Mouse (Mus musculus) liver, postnatal 0 days (tissue): ENCODE data around the gene Cacna1i. TPM values are rescaled to one million over a fixed set of nuclear protein-coding genes. Genes with fewer than 3 reads are reported as not detected.

ENCODE experiments used
- ATAC-seq: fragments of 200-750 bp; cut with Nextera tagmentation; 2 replicates; pipeline ENCODE4 v1.8.0; 2017; ENCODE audit warnings: mild to moderate bottlenecking, moderate library complexity
- DNase-seq: peaks from one replicate; pipeline ENCODE4 v3.0.0-alpha.2; 2016
- H3K27ac ChIP-seq: fragments of 300-500 bp; sonication (generic); 2 replicates; pipeline ENCODE4 v1.5.1; 2014; ENCODE audit warnings: antibody characterized with exemption, moderate library complexity, mild to moderate bottlenecking, low read depth
- H3K27me3 ChIP-seq: fragments of 300-500 bp; sonication (generic); 2 replicates; pipeline ENCODE4 v1.6.1; 2014; ENCODE audit warnings: low read length, control low read depth, mixed read lengths; ENCODE audit not compliant: insufficient read depth
- H3K36me3 ChIP-seq: fragments of 300-500 bp; sonication (generic); replicated peaks from 2 replicates; pipeline ENCODE4 v1.6.1; 2014; ENCODE audit warnings: mild to moderate bottlenecking, control low read depth, low read length, moderate library complexity, mixed read lengths; ENCODE audit not compliant: insufficient read depth
- H3K4me1 ChIP-seq: fragments of 300-500 bp; sonication (generic); 2 replicates; pipeline ENCODE4 v1.6.1; 2014; ENCODE audit warnings: antibody characterized with exemption, mild to moderate bottlenecking, control low read depth; ENCODE audit not compliant: insufficient read depth
- H3K4me2 ChIP-seq: fragments of 300-500 bp; sonication (generic); 2 replicates; pipeline ENCODE4 v1.6.1; 2014; ENCODE audit warnings: low read depth, mild to moderate bottlenecking, low read length, moderate library complexity, mixed read lengths
- H3K4me3 ChIP-seq: fragments of 300-500 bp; sonication (generic); 2 replicates; pipeline ENCODE4 v1.5.1; 2014; ENCODE audit warnings: low read depth, low read length
- H3K9ac ChIP-seq: fragments of 300-500 bp; sonication (generic); replicated peaks from 2 replicates; pipeline ENCODE4 v1.6.1; 2014; ENCODE audit warnings: mild to moderate bottlenecking, moderate library complexity
- H3K9me3 ChIP-seq: fragments of 300-500 bp; sonication (generic); 2 replicates; pipeline ENCODE4 v1.6.1; 2016; ENCODE audit warnings: mild to moderate bottlenecking, control low read depth, low read length, mixed read lengths
- CTCF ChIP-seq: sonication (generic); IDR thresholded peaks from 2 replicates; pipeline ENCODE4 v1.5.1; 2016; ENCODE audit warnings: antibody characterized with exemption, low read depth
- EP300 ChIP-seq: IDR thresholded peaks from 2 replicates; pipeline ENCODE4 v1.6.1; 2016; ENCODE audit warnings: antibody characterized with exemption, low read depth, mild to moderate bottlenecking
- WGBS: fragments of 180-500 bp; shearing (Covaris S2); extraction: QIAGEN DNeasy Blood & Tissue Kit; methylation state at CpG from one replicate; pipeline ENCODE4 v1.1.7; 2014; ENCODE audit not compliant: insufficient replicate concordance; 5-methylcytosine and 5-hydroxymethylcytosine counted together
- polyA plus RNA-seq: library from polyadenylated mRNA; unstranded; fragments of >200 nt; fragmentation: Nextera tagmentation; extraction: Ambion mirVana; gene quantifications from 2 replicates; pipeline ENCODE4 v1.2.1, GENCODE M21; 2015

The Cacna1i gene
- polyA plus RNA-seq, 1 experiment from 2014 or later: not detected

DNA sequence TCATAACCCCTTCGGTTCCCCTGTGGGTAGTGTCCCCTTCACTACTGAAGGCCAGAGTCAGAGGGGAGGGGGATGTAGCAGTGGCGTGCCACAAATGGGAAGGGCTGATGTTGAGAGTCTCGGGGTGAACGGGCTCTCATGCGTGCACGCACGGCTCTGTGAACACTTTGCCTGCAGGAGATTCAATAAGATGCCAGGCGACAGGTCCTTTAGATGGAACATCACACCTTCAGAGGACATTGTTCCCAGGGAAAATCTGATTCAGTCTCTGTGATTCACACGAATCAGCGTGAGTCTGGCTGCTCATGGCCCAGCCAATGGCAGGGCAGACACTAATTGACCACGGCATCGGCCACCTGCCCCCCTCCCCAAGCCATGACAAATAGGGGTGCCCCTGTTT, 17.1 kb downstream of the Cacna1i start:
- Histone ChIP-seq H3K4me1 (no peaks in the 10 kb centered on the region), H3K27ac (no peak overlapping the region), H3K4me3 (no peak overlapping the region), H3K9me3 (no peaks in the 10 kb centered on the region), H3K4me2 (no peak overlapping the region), H3K27me3 (no peaks in the 10 kb centered on the region), H3K9ac (no peak overlapping the region), H3K36me3 (no peaks in the 10 kb centered on the region)
- no peak for TF ChIP-seq EP300
- no peak for TF ChIP-seq CTCF
- 75% methylated on average over 12 of the region's 12 CpGs for WGBS
- DNase-seq (no peak), ATAC-seq (no peak)

DNA sequence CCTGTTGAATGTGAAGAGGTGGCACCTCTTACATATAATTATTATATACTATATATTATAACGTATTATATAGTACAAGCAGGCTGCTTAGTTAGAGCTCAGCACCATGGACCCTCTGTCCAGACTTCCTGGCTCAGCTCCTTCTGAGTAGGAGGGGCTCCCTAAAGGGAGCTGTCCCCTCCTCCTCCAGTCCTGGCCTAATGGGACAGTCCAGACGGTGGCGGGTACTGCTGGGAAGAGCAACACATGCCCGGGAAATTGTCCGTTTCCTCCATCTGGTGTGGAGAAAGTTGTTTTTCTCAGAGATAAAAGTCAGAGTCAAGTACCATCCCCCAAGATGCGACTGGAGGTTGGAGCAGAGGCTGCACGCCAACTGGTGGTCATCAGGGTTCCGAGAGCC, 19.1 kb downstream of the Cacna1i start:
- Histone ChIP-seq H3K27me3 (no peaks in the 10 kb centered on the region), H3K4me2 (no peak overlapping the region), H3K4me1 (no peaks in the 10 kb centered on the region), H3K27ac (no peak overlapping the region), H3K9me3 (no peaks in the 10 kb centered on the region), H3K4me3 (no peak overlapping the region), H3K36me3 (no peaks in the 10 kb centered on the region), H3K9ac (no peak overlapping the region)
- 40% methylated on average over 8 of the region's 8 CpGs for WGBS
- DNase-seq (no peak), ATAC-seq (no peak)
- TF ChIP-seq CTCF (no peak), EP300 (no peak)

GRCm38 (mm10) chr15:80314731-80315130, 27.7 kb downstream of the Cacna1i start:
- ATAC-seq: no peak
- TF ChIP-seq CTCF (no peak), EP300 (no peak)
- Histone ChIP-seq H3K9ac (no peak overlapping the region), H3K27ac (no peak overlapping the region), H3K27me3 (no peaks in the 10 kb centered on the region), H3K4me2 (no peak overlapping the region), H3K9me3 (no peaks in the 10 kb centered on the region), H3K36me3 (no peaks in the 10 kb centered on the region), H3K4me1 (no peaks in the 10 kb centered on the region), H3K4me3 (no peak overlapping the region)
- 60% methylated on average over 5 of the region's 7 CpGs for WGBS
- DNase-seq: no peak

DNA sequence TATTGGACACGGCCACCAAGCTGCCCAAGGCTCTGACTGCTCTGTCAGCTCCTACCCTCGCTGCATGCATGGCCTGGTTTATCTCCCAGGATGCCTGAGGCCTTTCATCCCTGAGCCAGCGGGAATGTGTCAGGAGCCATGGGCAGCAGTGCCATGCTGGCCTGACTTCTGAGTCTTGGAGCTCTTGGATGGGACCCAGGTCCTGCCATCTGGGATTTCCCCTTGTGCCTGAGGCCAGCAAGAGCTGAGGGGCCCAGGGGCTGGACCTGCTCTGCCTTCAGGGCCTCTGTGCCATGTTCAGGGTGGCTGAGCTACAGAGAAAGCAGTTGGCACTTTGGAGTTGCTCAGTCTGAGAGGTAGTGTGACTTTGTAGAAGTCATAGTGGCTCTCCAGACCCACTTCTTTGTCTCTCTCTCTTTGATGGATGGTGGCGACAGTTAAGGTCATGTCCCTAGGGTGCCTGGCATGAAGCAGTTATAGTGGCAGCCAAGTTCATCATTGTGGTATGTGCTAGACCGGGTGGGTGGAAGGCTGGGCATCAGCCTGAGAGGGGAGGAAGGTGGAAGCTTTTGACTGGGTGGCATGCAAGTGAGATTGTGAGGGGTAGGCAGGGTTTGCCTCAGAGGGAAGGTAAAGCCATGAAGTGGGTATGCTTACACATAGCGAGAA, 30.1 kb downstream of the Cacna1i start:
- Histone ChIP-seq H3K9ac (no peak overlapping the region), H3K36me3 (no peaks in the 10 kb centered on the region), H3K4me3 (no peak overlapping the region), H3K27me3 (no peaks in the 10 kb centered on the region), H3K4me1 (no peaks in the 10 kb centered on the region), H3K4me2 (no peak overlapping the region), H3K27ac (no peak overlapping the region), H3K9me3 (no peaks in the 10 kb centered on the region)
- no peak for DNase-seq
- ATAC-seq: no peak
- WGBS: 68% methylated on average over 6 of the region's 6 CpGs
- TF ChIP-seq CTCF (no peak), EP300 (no peak)

- DNase-seq (no peak), ATAC-seq (no peak)
- no peaks in the 10 kb centered on the region for H3K9me3 ChIP-seq
- no peak overlapping the region for H3K4me2 ChIP-seq
- no peak overlapping the region for H3K4me3 ChIP-seq
- H3K27me3 ChIP-seq: no peaks in the 10 kb centered on the region
- WGBS: 48% methylated on average over 8 of the region's 8 CpGs
- H3K9ac ChIP-seq: no peak overlapping the region
- H3K27ac ChIP-seq: no peak overlapping the region
- TF ChIP-seq EP300: no peak
- no peak for TF ChIP-seq CTCF
- H3K4me1 ChIP-seq: no peaks in the 10 kb centered on the region
- H3K36me3 ChIP-seq: no peaks in the 10 kb centered on the region
These were observed 30.9 kb downstream of the Cacna1i start for GRCm38 (mm10) chr15:80317841-80318530.

DNA sequence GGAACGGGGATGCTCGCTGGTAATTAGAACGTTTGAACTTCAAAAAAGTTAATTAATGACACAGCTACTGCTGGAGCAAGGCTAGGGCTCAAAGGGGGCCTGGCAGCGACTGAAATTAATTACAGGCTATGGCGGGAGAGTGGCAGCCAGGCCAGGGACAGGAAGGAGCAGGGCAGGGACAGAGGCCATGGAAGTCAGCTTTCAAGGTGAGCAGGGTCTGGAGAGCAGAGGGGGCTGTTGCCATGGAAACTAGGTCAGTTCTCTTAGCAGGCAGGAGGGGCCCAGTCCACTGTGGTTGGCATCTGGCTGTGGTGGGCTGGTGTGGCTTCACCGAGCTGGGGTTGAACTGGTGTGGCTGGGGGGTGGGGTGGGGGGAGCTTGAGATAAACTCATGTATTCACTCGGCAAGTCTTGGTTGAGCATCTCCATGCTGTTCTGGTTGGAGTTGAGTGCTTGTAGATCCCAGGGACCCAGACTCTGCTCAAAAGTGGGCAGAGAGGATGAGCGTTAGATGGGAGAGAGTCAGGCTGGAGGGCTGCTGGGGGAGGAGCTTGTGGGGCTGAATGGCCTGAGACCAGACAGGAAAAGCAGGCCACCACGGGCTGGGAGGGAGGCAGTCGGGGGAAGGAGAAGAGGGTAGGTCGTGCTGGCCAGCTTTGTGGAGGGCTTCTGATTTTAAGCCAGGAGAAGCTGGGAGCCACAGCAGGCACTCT, 31.7 kb downstream of the Cacna1i start:
- 25% methylated on average over 11 of the region's 11 CpGs for WGBS

More for the DNA sequence above, 31.7 kb downstream of the Cacna1i start:
- Histone ChIP-seq H3K27ac (no peak overlapping the region), H3K4me1 (no peaks in the 10 kb centered on the region), H3K4me2 (no peak overlapping the region), H3K27me3 (no peaks in the 10 kb centered on the region), H3K4me3 (no peak overlapping the region), H3K9me3 (no peaks in the 10 kb centered on the region), H3K36me3 (no peaks in the 10 kb centered on the region), H3K9ac (no peak overlapping the region)
- DNase-seq (no peak), ATAC-seq (no peak)
- no peak for TF ChIP-seq EP300
- TF ChIP-seq CTCF: no peak
